Comparison of ENCODE assay signal across 22 mouse cellular contexts in genomic region chr6:86476931-86477330, GRCm38 (mm10). TPM values are rescaled to one million over a fixed set of nuclear protein-coding genes. Genes with fewer than 3 reads are reported as not detected.
DNase-seq lines count a peak whose midpoint lies in the region; ATAC-seq and TF ChIP-seq lines count a peak whose summit lies in the region.
"Had no signal": no experiment of that assay in that cellular context is flagged by ENCODE, and none has a peak within 500 bp of the region (broad histone marks: within the 10 kb centered on the region; RNA-seq: fewer than 3 reads in every experiment).

No protein-coding gene starts in this region.

- no peaks in the 10 kb centered on the region for H3K9me3 ChIP-seq in heart, embryonic 13.5 days
- H3K9me3 ChIP-seq in limb, embryonic 12.5 days: no peaks in the 10 kb centered on the region
- H3K9me3 ChIP-seq in limb, embryonic 10.5 days (replicated peaks): no peaks in the 10 kb centered on the region
- H3K9me3 ChIP-seq in liver, postnatal 0 days (ENCODE audit: low read length): no peaks in the 10 kb centered on the region
- H3K9me3 ChIP-seq: midbrain, embryonic 13.5 days; neural tube, embryonic 15.5 days had no signal

- no peak overlapping the region for H3ac ChIP-seq in myocyte (ENCODE audit: control insufficient read depth, insufficient read length)

- no peaks in the 10 kb centered on the region for H3K27me3 ChIP-seq in heart, embryonic 13.5 days (replicated peaks)
- no peaks in the 10 kb centered on the region for H3K27me3 ChIP-seq in limb, embryonic 12.5 days
- H3K27me3 ChIP-seq in limb, embryonic 10.5 days (ENCODE audit: low read depth, poor library complexity, severe bottlenecking): no peaks in the 10 kb centered on the region
- H3K27me3 ChIP-seq in myocyte (ENCODE audit: control insufficient read depth, insufficient read depth, insufficient read length): no peaks in the 10 kb centered on the region
- H3K27me3 ChIP-seq in liver, postnatal 0 days (ENCODE audit: insufficient read depth, low read length): no peaks in the 10 kb centered on the region
- H3K27me3 ChIP-seq: midbrain, embryonic 13.5 days; neural tube, embryonic 15.5 days had no signal

- no peak for TF ChIP-seq CTCF in liver, postnatal 0 days (IDR thresholded peaks at IDR 0.05; ENCODE audit: low read depth)

- H3K4me2 ChIP-seq in heart, embryonic 13.5 days: no peak overlapping the region
- no peak overlapping the region for H3K4me2 ChIP-seq in limb, embryonic 12.5 days
- peak overlapping the region; percentile 47 for H3K4me2 ChIP-seq in myocyte (ENCODE audit: low read depth)
- H3K4me2 ChIP-seq in liver, postnatal 0 days (ENCODE audit: low read depth, low read length): no peak overlapping the region
- H3K4me2 ChIP-seq: hindbrain, embryonic 14.5 days; midbrain, embryonic 13.5 days; neural tube, embryonic 15.5 days had no signal

- peaks cover 8% of the 10 kb centered on the region for H3K79me2 ChIP-seq in myocyte (ENCODE audit: control insufficient read depth, insufficient read depth)

- WGBS in heart, embryonic 13.5 days: 63% methylated on average over 5 of the region's 5 CpGs
- WGBS in limb, embryonic 12.5 days: 86% methylated on average over 5 of the region's 5 CpGs
- WGBS in limb, embryonic 10.5 days: 88% methylated on average over 5 of the region's 5 CpGs
- whole genome bisulfite sequencing in liver, postnatal 0 days (ENCODE audit: insufficient replicate concordance): 65% methylated on average over 5 of the region's 5 CpGs

- intact Hi-C loops in heart, postnatal 14 days (cut with DNase I): no loop called here

- ATAC-seq in heart, embryonic 13.5 days (ENCODE audit: extremely low read depth, insufficient number of reproducible peaks, low FRiP score, low TSS enrichment): no peak
- ATAC-seq in limb, embryonic 12.5 days (ENCODE audit: insufficient number of reproducible peaks, insufficient read depth, low FRiP score, low TSS enrichment, low read depth): no peak
- no peak for ATAC-seq in liver, postnatal 0 days
- ATAC-seq: forebrain, embryonic 14.5 days; midbrain, embryonic 13.5 days had no signal

- H3K4me1 ChIP-seq in heart, embryonic 13.5 days: peaks cover 92% of the 10 kb centered on the region
- H3K4me1 ChIP-seq in limb, embryonic 12.5 days (replicated peaks): peaks cover 58% of the 10 kb centered on the region
- peaks cover 60% of the 10 kb centered on the region for H3K4me1 ChIP-seq in limb, embryonic 10.5 days
- H3K4me1 ChIP-seq in liver, postnatal 0 days (ENCODE audit: insufficient read depth): peaks cover 47% of the 10 kb centered on the region

- DNase-seq in adrenal gland, adult (ENCODE audit: inconsistent age in 2 of 2, low spot score in 1 of 2): peak; percentile 14 to 74
- DNase-seq in adrenal gland, postnatal 10 days: no peak
- no peak for DNase-seq in heart, postnatal 14 days
- DNase-seq in limb, embryonic 10.5 days (ENCODE audit: low spot score): no peak
- no peak for DNase-seq in liver, postnatal 0 days
- DNase-seq: cerebellum, adult 11-12 months; cerebellum, postnatal 25 days; kidney, adult 8-10 months; layer of hippocampus, postnatal 36 days; right cerebral cortex, postnatal 25 days; thymus, postnatal 14 days had no signal

- no peak for TF ChIP-seq EP300 in liver, postnatal 0 days (IDR thresholded peaks at IDR 0.05; ENCODE audit: low read depth)

- H3K4me3 ChIP-seq in heart, embryonic 13.5 days: no peak overlapping the region
- no peak overlapping the region for H3K4me3 ChIP-seq in limb, embryonic 12.5 days (replicated peaks)
- no peak overlapping the region for H3K4me3 ChIP-seq in limb, embryonic 10.5 days
- H3K4me3 ChIP-seq in myocyte: no peak overlapping the region
- H3K4me3 ChIP-seq in liver, postnatal 0 days (ENCODE audit: low read depth, low read length): no peak overlapping the region
- H3K4me3 ChIP-seq: erythroblast, embryonic 14.5 days; midbrain, embryonic 13.5 days; neural tube, embryonic 15.5 days had no signal

- no peak overlapping the region for H3K9ac ChIP-seq in heart, embryonic 13.5 days
- no peak overlapping the region for H3K9ac ChIP-seq in limb, embryonic 12.5 days (replicated peaks)
- no peak overlapping the region for H3K9ac ChIP-seq in liver, postnatal 0 days (replicated peaks)
- H3K9ac ChIP-seq: hindbrain, embryonic 14.5 days; liver, embryonic 14.5 days; midbrain, embryonic 13.5 days; neural tube, embryonic 15.5 days had no signal

- H3K36me3 ChIP-seq in heart, embryonic 13.5 days: 0 out of 2 replicates have a peak, but pooled peaks cover 2% of the 10 kb centered on the region
- H3K36me3 ChIP-seq in limb, embryonic 12.5 days: no peaks in the 10 kb centered on the region
- H3K36me3 ChIP-seq in limb, embryonic 10.5 days: 0 out of 2 replicates have a peak, but pooled peaks cover 2% of the 10 kb centered on the region
- H3K36me3 ChIP-seq in myocyte (ENCODE audit: control insufficient read depth, insufficient read depth): no peaks in the 10 kb centered on the region
- no peaks in the 10 kb centered on the region for H3K36me3 ChIP-seq in liver, postnatal 0 days (replicated peaks; ENCODE audit: insufficient read depth, low read length)
- H3K36me3 ChIP-seq: midbrain, embryonic 13.5 days; neural tube, embryonic 15.5 days had no signal

- H3K27ac ChIP-seq in heart, embryonic 13.5 days (replicated peaks): peak overlapping the region; percentile 88
- peak overlapping the region; percentile 97; the same call in 1 of the 2 replicates for H3K27ac ChIP-seq in limb, embryonic 12.5 days
- H3K27ac ChIP-seq in limb, embryonic 10.5 days: no peak overlapping the region
- H3K27ac ChIP-seq in liver, postnatal 0 days (ENCODE audit: low read depth): no peak overlapping the region
- H3K27ac ChIP-seq: hindbrain, embryonic 14.5 days; liver, embryonic 14.5 days; neural tube, embryonic 15.5 days had no signal

- no peak for TF ChIP-seq POLR2A in myocyte (IDR thresholded peaks at IDR 0.05; ENCODE audit: insufficient read length, low read depth)

TF ChIP-seq in myocyte, 11 proteins besides CTCF, POLR2A, EP300 and RAD21:
- TF ChIP-seq REST (IDR thresholded peaks at IDR 0.05; ENCODE audit: insufficient read depth, insufficient read length) (no peak), POLR2AphosphoS2 (IDR thresholded peaks at IDR 0.05; ENCODE audit: insufficient read length, low read depth) (no peak), USF1 (IDR thresholded peaks at IDR 0.05; ENCODE audit: low read depth) (no peak), MYOG (IDR thresholded peaks at IDR 0.05; ENCODE audit: control insufficient read depth in 1 of 3, insufficient read depth in 1 of 3, insufficient read length in 2 of 3, low read depth in 2 of 3) (no peak), MYOD1 (IDR thresholded peaks at IDR 0.05; ENCODE audit: control insufficient read depth in 1 of 3, insufficient read length in 2 of 3, low read depth in 2 of 3) (no peak), CEBPB (IDR thresholded peaks at IDR 0.05; ENCODE audit: insufficient read depth, poor library complexity, severe bottlenecking) (no peak), E2F4 (IDR thresholded peaks at IDR 0.05; ENCODE audit: insufficient read depth) (no peak), TCF3 (IDR thresholded peaks at IDR 0.05; ENCODE audit: insufficient read length, low read depth) (no peak), SRF (IDR thresholded peaks at IDR 0.05; ENCODE audit: control insufficient read depth, insufficient read length, low read depth) (no peak), TCF12 (IDR thresholded peaks at IDR 0.05; ENCODE audit: insufficient read depth, poor library complexity, severe bottlenecking) (no peak), MAX (IDR thresholded peaks at IDR 0.05; ENCODE audit: low read depth) (no peak)

RNA-seq across cellular contexts. Expression of gene C87436, which starts 38.8 kb away (rescaled TPM):
- total RNA-seq in adrenal gland, postnatal 10 days (2021): 10 to 100 TPM; 15.3 to 17.7 TPM
- polyA plus RNA-seq in heart, embryonic 13.5 days (2015; fragmentation: Nextera tagmentation; extraction: Ambion mirVana): 16.8 and 20.0 TPM in 2 replicates
- 10 to 100 TPM; 11.4 to 12.4 TPM for total RNA-seq in heart, postnatal 14 days (2021)
- polyA plus RNA-seq in limb, embryonic 12.5 days (2016; fragmentation: Nextera tagmentation; extraction: Ambion mirVana): 25.8 and 27.3 TPM in 2 replicates
- polyA plus RNA-seq in limb, embryonic 10.5 days (2016; fragmentation: Nextera tagmentation; extraction: Ambion mirVana): 23.9 and 25.2 TPM in 2 replicates
- 6.9 TPM for polyA plus RNA-seq in myocyte (2012; fragmentation: generic; extraction: Trizol)
- polyA plus RNA-seq in liver, postnatal 0 days (2015; fragmentation: Nextera tagmentation; extraction: Ambion mirVana): 9.5 and 10.4 TPM in 2 replicates

RNA-seq across cellular contexts. Expression of gene Pcbp1, which starts 49.2 kb away (rescaled TPM):
- total RNA-seq in adrenal gland, postnatal 10 days (2021): 100 to 1,000 TPM; 233 to 243 TPM
- polyA plus RNA-seq in heart, embryonic 13.5 days (2015; fragmentation: Nextera tagmentation; extraction: Ambion mirVana): 218 and 286 TPM in 2 replicates
- 100 to 1,000 TPM; 168 to 179 TPM for total RNA-seq in heart, postnatal 14 days (2021)
- polyA plus RNA-seq in limb, embryonic 12.5 days (2016; fragmentation: Nextera tagmentation; extraction: Ambion mirVana): 546 and 583 TPM in 2 replicates
- polyA plus RNA-seq in limb, embryonic 10.5 days (2016; fragmentation: Nextera tagmentation; extraction: Ambion mirVana): 562 and 618 TPM in 2 replicates
- 306 TPM for polyA plus RNA-seq in myocyte (2012; fragmentation: generic; extraction: Trizol)
- polyA plus RNA-seq in liver, postnatal 0 days (2015; fragmentation: Nextera tagmentation; extraction: Ambion mirVana): 206 and 208 TPM in 2 replicates

RNA-seq across cellular contexts. Expression of gene Gm44790, which starts 50.5 kb away (rescaled TPM):
- under 1 TPM in 1 of 2 experiments, not detected in 1; 0.85 TPM for total RNA-seq in adrenal gland, postnatal 10 days (2021)
- 0.60 TPM in 1 of 2 replicates, not detected in the other for polyA plus RNA-seq in heart, embryonic 13.5 days (2015; fragmentation: Nextera tagmentation; extraction: Ambion mirVana)
- not detected for total RNA-seq in heart, postnatal 14 days (2021)
- 0.50 TPM in 1 of 2 replicates, not detected in the other for polyA plus RNA-seq in limb, embryonic 12.5 days (2016; fragmentation: Nextera tagmentation; extraction: Ambion mirVana)
- polyA plus RNA-seq in limb, embryonic 10.5 days (2016; fragmentation: Nextera tagmentation; extraction: Ambion mirVana): not detected in 2 replicates
- polyA plus RNA-seq in myocyte (2012; fragmentation: generic; extraction: Trizol): not detected
- polyA plus RNA-seq in liver, postnatal 0 days (2015; fragmentation: Nextera tagmentation; extraction: Ambion mirVana): not detected in 2 replicates
- total RNA-seq: granulocyte monocyte progenitor cell, adult 5-6 weeks; megakaryocyte progenitor cell, adult 5-6 weeks had no signal
- polyA plus RNA-seq: erythroblast, embryonic 14.5 days; hindbrain, embryonic 14.5 days; midbrain, embryonic 13.5 days; neural tube, embryonic 15.5 days had no signal

Comparison
In these comparisons a context has a peak if more than half of its experiments do, and no peak if none do; other contexts are left out.
1. DNase-seq: peak in adrenal gland, adult (2 of 2); none in adrenal gland, postnatal 10 days (single experiment), heart, postnatal 14 days (0 of 2), limb, embryonic 10.5 days (single experiment) and liver, postnatal 0 days (single experiment).
2. H3K27ac ChIP-seq: peak in heart, embryonic 13.5 days (single experiment) and limb, embryonic 12.5 days (single experiment); none in limb, embryonic 10.5 days (single experiment) and liver, postnatal 0 days (single experiment).